9 mouse cellular contexts compared by ENCODE assay signal in the genomic region with DNA sequence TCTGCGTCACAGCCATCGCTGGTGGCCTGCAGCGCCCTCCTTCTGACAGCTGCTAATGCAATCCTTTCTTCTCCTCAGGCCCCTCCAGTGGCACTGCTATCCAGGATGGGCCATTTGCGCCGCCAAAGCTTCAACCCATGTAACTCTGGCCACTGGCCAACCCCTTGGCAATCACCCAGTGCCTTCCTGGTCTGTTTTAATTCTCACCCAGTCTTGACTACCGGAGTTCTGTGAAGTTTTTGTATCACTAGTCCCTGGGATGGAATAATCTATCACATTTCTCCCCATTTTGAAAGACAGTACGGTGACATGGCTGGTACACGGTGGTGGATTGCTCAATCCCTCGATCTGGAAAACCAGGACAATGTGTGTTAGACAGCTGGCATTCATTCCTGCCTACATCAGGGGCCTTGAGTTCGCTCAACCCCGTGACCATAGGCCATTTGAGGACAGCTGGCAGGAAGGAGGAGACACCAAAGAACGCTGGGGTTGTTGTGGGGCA.
DNase-seq lines count a peak whose midpoint lies in the region; ATAC-seq and TF ChIP-seq lines count a peak whose summit lies in the region.
"Had no signal": no experiment of that assay in that cellular context is flagged by ENCODE, and none has a peak within 500 bp of the region (broad histone marks: within the 10 kb centered on the region; RNA-seq: fewer than 3 reads in every experiment).

No protein-coding gene starts in this region.

- H3K36me3 ChIP-seq in limb, embryonic 13.5 days = peaks cover 29% of the 10 kb centered on the region
- H3K36me3 ChIP-seq in limb, embryonic 10.5 days = peaks cover 45% of the 10 kb centered on the region
- H3K36me3 ChIP-seq in midbrain, embryonic 10.5 days = peaks cover 48% of the 10 kb centered on the region

- H3K4me2 ChIP-seq in limb, embryonic 13.5 days (replicated peaks) = no peak overlapping the region
- H3K4me2 ChIP-seq: limb, embryonic 12.5 days had no signal

- WGBS in limb, embryonic 13.5 days = 78% methylated on average over 12 of the region's 12 CpGs
- 84% methylated on average over 12 of the region's 12 CpGs for WGBS in limb, embryonic 10.5 days
- WGBS in midbrain, embryonic 10.5 days = 94% methylated on average over 12 of the region's 12 CpGs

- no peak for TF ChIP-seq POLR2A in brain, embryonic 14.5 days (IDR thresholded peaks at IDR 0.05; ENCODE audit: borderline replicate concordance, extremely low read depth, insufficient read depth, insufficient read length, poor library complexity, severe bottlenecking)

- no peak overlapping the region for H3K4me3 ChIP-seq in limb, embryonic 13.5 days
- no peak overlapping the region for H3K4me3 ChIP-seq in limb, embryonic 10.5 days
- no peak overlapping the region for H3K4me3 ChIP-seq in midbrain, embryonic 10.5 days
- H3K4me3 ChIP-seq: limb, embryonic 12.5 days had no signal

- no peak overlapping the region for H3K9ac ChIP-seq in limb, embryonic 13.5 days
- H3K9ac ChIP-seq: limb, embryonic 12.5 days had no signal

- no peak for DNase-seq in limb, embryonic 10.5 days (ENCODE audit: low spot score)
- DNase-seq in brain, embryonic 14.5 days (ENCODE audit: low read depth) = peak; percentile 86
- peak; percentile 84 to 91 for DNase-seq in cerebellum, postnatal 25 days
- DNase-seq in kidney, adult 8-10 months = peak; percentile 86 to 88
- no peak for DNase-seq in spleen, postnatal 10 days (ENCODE audit: low spot score in 2 of 2)
- no peak for DNase-seq in yolk sac, embryonic 10.5 days (ENCODE audit: low spot score)
- no peak for DNase-seq in midbrain, embryonic 10.5 days (ENCODE audit: low spot score)

- H3K27ac ChIP-seq in limb, embryonic 13.5 days = no peak overlapping the region
- H3K27ac ChIP-seq in limb, embryonic 10.5 days = no peak overlapping the region
- no peak overlapping the region for H3K27ac ChIP-seq in midbrain, embryonic 10.5 days (replicated peaks)
- H3K27ac ChIP-seq: limb, embryonic 12.5 days had no signal

- H3K4me1 ChIP-seq in limb, embryonic 13.5 days = peaks cover 11% of the 10 kb centered on the region; the same call in 1 of the 2 replicates
- peaks cover 2% of the 10 kb centered on the region; the same call in 1 of the 2 replicates for H3K4me1 ChIP-seq in limb, embryonic 10.5 days
- peaks cover 58% of the 10 kb centered on the region for H3K4me1 ChIP-seq in midbrain, embryonic 10.5 days

- ATAC-seq in limb, embryonic 13.5 days (ENCODE audit: low FRiP score, low read depth) = peak; percentile 35; the same call in 1 of the 2 replicates

- no peak for TF ChIP-seq CTCF in brain, embryonic 14.5 days (IDR thresholded peaks at IDR 0.05; ENCODE audit: borderline replicate concordance, extremely low read depth, insufficient read depth, insufficient read length)

- no peaks in the 10 kb centered on the region for H3K27me3 ChIP-seq in limb, embryonic 13.5 days
- no peaks in the 10 kb centered on the region for H3K27me3 ChIP-seq in limb, embryonic 10.5 days (ENCODE audit: low read depth, poor library complexity, severe bottlenecking)
- no peaks in the 10 kb centered on the region for H3K27me3 ChIP-seq in midbrain, embryonic 10.5 days (ENCODE audit: low read depth, poor library complexity, severe bottlenecking)
- H3K27me3 ChIP-seq: limb, embryonic 12.5 days had no signal

- 0 out of 2 replicates have a peak, but pooled peaks cover 7% of the 10 kb centered on the region for H3K9me3 ChIP-seq in limb, embryonic 13.5 days
- no peaks in the 10 kb centered on the region for H3K9me3 ChIP-seq in limb, embryonic 10.5 days (replicated peaks)
- peaks cover 8% of the 10 kb centered on the region; the same call in 1 of the 2 replicates for H3K9me3 ChIP-seq in midbrain, embryonic 10.5 days (replicated peaks)

Comparison
In these comparisons a context has a peak if more than half of its experiments do, and no peak if none do; other contexts are left out.
1. DNase-seq: peak in brain, embryonic 14.5 days (single experiment), cerebellum, postnatal 25 days (2 of 2) and kidney, adult 8-10 months (2 of 2); none in limb, embryonic 10.5 days (single experiment), spleen, postnatal 10 days (0 of 2), yolk sac, embryonic 10.5 days (single experiment) and midbrain, embryonic 10.5 days (single experiment).